Mouse (Mus musculus) C3H10T1/2 (cell line): ENCODE results near the gene Ybx2. TPM values are rescaled to one million over a fixed set of nuclear protein-coding genes. Genes with fewer than 3 reads are reported as not detected.

ENCODE experiments used
- polyA plus RNA-seq, 2 experiments: library from polyadenylated mRNA; unstranded; fragments of >200 nt; fragmentation: generic; extraction: Trizol; gene quantifications; one replicate each; pipeline ENCODE4 v1.2.1; 2012; ENCODE audit warnings: missing spikeins in 2 of 2

Gene Ybx2
- polyA plus RNA-seq = under 1 TPM in 1 of 2 experiments, not detected in 1; 0.13 TPM

GRCm38 (mm10) chr11:69935137-69935879 is at the start of gene Ybx2:
Ybx2 (plus strand) TSS chr11:69935796.

DNA sequence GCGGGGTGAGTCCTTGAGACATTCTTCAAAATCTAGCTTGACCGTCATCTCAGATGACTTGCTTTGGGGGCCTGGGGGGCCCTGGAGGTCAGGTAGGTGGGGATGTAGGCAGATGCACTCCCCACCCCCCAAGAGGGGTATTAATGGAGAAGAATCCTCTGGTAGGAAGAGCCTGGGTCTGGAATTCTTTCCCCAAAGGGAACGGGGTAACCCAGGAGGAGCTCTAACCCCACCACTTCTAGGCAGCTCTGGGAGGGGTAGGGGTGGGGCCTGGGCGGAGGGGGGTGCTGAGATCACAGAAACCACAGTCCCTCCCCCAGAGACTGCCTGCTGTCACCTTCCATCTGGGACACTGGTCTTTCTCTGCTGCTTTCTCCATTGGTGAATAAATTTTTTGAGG is 40.3 kb upstream of the Ybx2 start, which contains the start of gene Acap1:
Gene Acap1 (minus strand): TSS at position 249 of the 400 bp plus-strand sequence.

DNA sequence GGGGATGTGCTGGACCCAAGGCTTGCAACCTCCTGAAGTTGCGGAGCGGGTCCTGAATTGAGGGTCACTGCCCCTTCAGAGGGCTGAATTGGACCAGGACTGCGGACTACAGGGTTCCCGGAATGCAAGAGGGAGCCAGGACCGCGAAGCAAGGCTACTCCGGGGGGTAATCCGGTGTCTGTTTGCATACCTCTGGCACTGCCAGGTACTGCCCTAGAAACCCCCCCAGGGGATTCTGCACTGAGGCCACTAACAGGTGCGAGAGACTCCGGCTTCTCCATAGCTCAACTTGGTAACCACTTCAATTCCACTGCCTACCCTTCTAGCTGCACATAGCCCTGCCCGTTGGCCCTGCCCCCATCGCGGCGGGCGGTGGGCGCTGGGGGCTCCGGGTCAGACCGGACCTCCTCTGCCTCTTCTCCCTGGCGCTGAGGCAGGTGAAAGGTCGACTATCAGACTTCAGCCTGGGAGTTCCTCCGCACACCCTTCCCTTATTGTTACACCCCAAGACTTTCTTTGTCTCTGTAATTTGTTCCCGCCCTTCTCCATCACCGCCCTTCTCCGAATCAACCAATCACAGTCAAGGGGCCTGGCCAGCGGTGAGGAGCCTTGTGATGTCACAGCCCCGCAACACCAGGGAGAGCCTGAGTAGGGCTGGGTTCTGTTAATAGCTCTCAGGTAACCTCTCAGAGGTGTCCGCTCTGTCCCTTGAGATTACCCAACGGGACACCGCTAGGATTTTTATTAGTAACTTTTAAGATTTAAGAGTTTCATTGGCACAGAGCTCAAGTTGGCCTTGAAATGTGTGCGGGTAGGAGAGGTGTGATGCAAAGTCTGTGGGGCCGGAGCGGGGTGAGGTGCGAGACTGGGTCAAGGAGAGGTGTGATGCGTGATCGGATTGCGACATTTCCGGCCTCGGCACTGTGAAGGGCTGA is 34.9 kb upstream of the Ybx2 start, which contains the start of the genes 2810408A11Rik and Neurl4:
Gene 2810408A11Rik (minus strand): TSS at position 517 of the 935 bp plus-strand sequence.
Gene Neurl4 (plus strand): TSS at position 602 of the 935 bp plus-strand sequence.

GRCm38 (mm10) chr11:69913554-69914371 is 21.8 kb upstream of the Ybx2 start, which contains the start of gene Gps2:
Gps2 (plus strand) TSS chr11:69913888.

GRCm38 (mm10) chr11:69921114-69922011 is 14.2 kb upstream of the Ybx2 start, which contains the start of gene Eif5a:
Eif5a (minus strand) TSS chr11:69921958.

DNA sequence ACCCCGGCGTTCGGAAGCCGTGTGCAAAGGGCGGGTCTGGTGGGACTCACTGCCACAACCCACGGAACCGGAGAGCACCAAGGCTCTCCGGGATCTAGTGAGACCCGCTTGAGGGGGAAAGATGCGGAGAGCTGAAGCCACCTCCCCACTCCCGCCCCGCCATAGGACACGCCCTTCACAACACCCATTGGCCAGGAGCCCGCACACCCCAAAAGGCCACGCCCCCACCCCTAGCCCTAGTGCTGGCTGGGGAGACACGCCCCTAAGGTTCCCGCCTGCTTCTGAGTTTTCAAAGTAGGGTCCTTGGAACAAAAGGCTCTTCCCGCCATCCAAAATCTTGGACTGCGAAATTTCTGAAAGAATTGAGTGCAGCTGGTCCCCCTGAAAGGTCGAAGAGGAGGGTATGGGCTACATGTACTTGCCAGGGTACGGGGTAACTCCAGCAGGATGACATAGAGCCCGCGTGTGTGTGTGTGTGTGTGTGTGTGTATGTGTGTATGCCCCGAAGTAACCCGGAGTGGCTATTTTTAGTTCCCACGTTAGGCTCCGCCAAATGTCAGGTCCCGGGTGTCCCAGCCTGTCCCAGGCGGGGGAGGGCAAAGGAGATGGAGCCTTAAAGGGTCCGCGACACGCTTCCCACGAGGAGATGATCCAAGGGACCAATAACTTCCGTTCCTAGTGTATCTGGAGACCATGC is 12.6 kb downstream of the Ybx2 start, which contains the start of gene Slc2a4:
Gene Slc2a4 (minus strand): TSS at position 123 of the 697 bp plus-strand sequence.

DNA sequence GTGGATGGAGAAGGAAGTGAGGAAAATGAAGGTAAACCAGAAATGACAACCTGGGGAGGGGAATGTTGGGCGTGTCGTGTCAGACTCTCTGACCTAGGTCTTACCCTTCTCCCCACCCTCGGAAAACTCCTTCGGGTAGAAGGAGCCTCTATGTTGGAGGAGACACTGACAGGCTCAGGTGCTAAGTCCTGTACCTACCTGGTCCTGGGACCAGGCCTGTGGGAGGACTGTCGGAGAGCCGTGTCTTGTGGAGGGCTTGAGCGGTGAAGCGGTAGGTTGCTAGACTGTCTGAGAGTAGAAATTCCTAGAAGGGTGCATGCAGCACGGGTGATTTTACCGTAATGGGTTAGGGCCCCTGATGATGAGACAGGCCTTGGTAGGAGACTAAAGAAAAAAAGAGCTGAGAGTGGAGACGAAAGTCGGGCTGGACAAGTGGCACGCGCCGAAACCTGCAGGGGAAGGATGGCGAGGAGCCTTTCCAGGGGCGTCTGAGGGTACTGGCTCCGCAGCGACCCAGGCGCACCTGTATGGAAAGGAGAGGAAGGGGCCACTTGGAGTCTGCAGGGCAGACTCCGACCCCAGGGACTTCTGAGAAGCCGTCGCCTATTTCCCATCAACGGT is 29.2 kb downstream of the Ybx2 start, which contains the start of gene Cldn7:
Gene Cldn7 (plus strand): TSS at position 130 of the 621 bp plus-strand sequence.

GRCm38 (mm10) chr11:69981141-69981762 is 45.7 kb downstream of the Ybx2 start, which contains the start of gene Ctdnep1:
Ctdnep1 (plus strand) TSS chr11:69981156.

GRCm38 (mm10) chr11:69982225-69982624 is 46.6 kb downstream of the Ybx2 start, which contains the start of gene Elp5:
Elp5 (minus strand) TSS chr11:69982517.

Other genes starting within 250 kb of the Ybx2 start
- gene Tnfsf12, start 239.9 kb upstream of the Ybx2 start, polyA plus RNA-seq = 100 to 1,000 TPM in 1 of 2 experiments, 10 to 100 TPM in 1; 34.3 to 119 TPM
- 10 to 100 TPM in 1 of 2 experiments, 1 to 10 TPM in 1; 6.4 to 30.3 TPM for gene Tnfsfm13, start 239.7 kb upstream of the Ybx2 start, polyA plus RNA-seq
- 100 to 1,000 TPM in 1 of 2 experiments, 10 to 100 TPM in 1; 42.8 to 126 TPM for gene Polr2a, start 177.2 kb upstream of the Ybx2 start, polyA plus RNA-seq
- gene Slc35g3, start 173.8 kb upstream of the Ybx2 start, polyA plus RNA-seq = under 1 TPM in 1 of 2 experiments, not detected in 1; 0.26 TPM
- 10 to 100 TPM in 1 of 2 experiments, 1 to 10 TPM in 1; 1.2 to 14.4 TPM for gene Zbtb4, start 169.9 kb upstream of the Ybx2 start, polyA plus RNA-seq
- under 1 TPM; 0.63 to 0.89 TPM for gene Chrnb1, start 139.9 kb upstream of the Ybx2 start, polyA plus RNA-seq
- under 1 TPM; 0.01 to 0.31 TPM for gene Fgf11, start 133.9 kb upstream of the Ybx2 start, polyA plus RNA-seq
- gene Tmem102, start 130.2 kb upstream of the Ybx2 start, polyA plus RNA-seq = under 1 TPM; 0.01 to 0.05 TPM
- gene Gm39566, start 120.5 kb upstream of the Ybx2 start, polyA plus RNA-seq = not detected
- gene Spem2, start 117.3 kb upstream of the Ybx2 start, polyA plus RNA-seq = not detected
- under 1 TPM; 0.02 to 0.07 TPM for gene Spem1, start 113.6 kb upstream of the Ybx2 start, polyA plus RNA-seq
- 10 to 100 TPM in 1 of 2 experiments, 1 to 10 TPM in 1; 4.3 to 49.8 TPM for gene Nlgn2, start 98.0 kb upstream of the Ybx2 start, polyA plus RNA-seq
- 100 to 1,000 TPM; 452 to 473 TPM for gene Tmem256, start 97.3 kb upstream of the Ybx2 start, polyA plus RNA-seq
- 100 to 1,000 TPM in 1 of 2 experiments, 10 to 100 TPM in 1; 45.7 to 171 TPM for gene Plscr3, start 89.4 kb upstream of the Ybx2 start, polyA plus RNA-seq
- gene Tnk1, start 77.1 kb upstream of the Ybx2 start, polyA plus RNA-seq = not detected
- gene Tmem95, start 57.8 kb upstream of the Ybx2 start, polyA plus RNA-seq = not detected
- gene Kctd11, start 54.4 kb upstream of the Ybx2 start, polyA plus RNA-seq = 10 to 100 TPM in 1 of 2 experiments, 1 to 10 TPM in 1; 5.0 to 12.3 TPM
- under 1 TPM; 0.04 to 0.07 TPM for gene Acap1, start 40.3 kb upstream of the Ybx2 start, polyA plus RNA-seq
- 1 to 10 TPM; 1.6 to 9.9 TPM for gene 2810408A11Rik, start 34.8 kb upstream of the Ybx2 start, polyA plus RNA-seq
- 10 to 100 TPM; 13.1 to 24.7 TPM for gene Neurl4, start 34.7 kb upstream of the Ybx2 start, polyA plus RNA-seq
- 10 to 100 TPM; 66.9 to 94.9 TPM for gene Gps2, start 21.9 kb upstream of the Ybx2 start, polyA plus RNA-seq
- gene Eif5a, start 13.8 kb upstream of the Ybx2 start, polyA plus RNA-seq = 1,000 to 10,000 TPM in 1 of 2 experiments, 100 to 1,000 TPM in 1; 812 to 3,163 TPM
- under 1 TPM; 0.02 to 0.39 TPM for gene Slc2a4, start 12.4 kb downstream of the Ybx2 start, polyA plus RNA-seq
- gene Cldn7, start 29.0 kb downstream of the Ybx2 start, polyA plus RNA-seq = under 1 TPM in 1 of 2 experiments, not detected in 1; 0.15 TPM
- gene Ctdnep1, start 45.4 kb downstream of the Ybx2 start, polyA plus RNA-seq = 100 to 1,000 TPM; 189 to 229 TPM
- gene Elp5, start 46.7 kb downstream of the Ybx2 start, polyA plus RNA-seq = 100 to 1,000 TPM in 1 of 2 experiments, 10 to 100 TPM in 1; 93.9 to 141 TPM
- gene Gabarap, start 55.3 kb downstream of the Ybx2 start, polyA plus RNA-seq = 100 to 1,000 TPM; 710 to 827 TPM
- gene Phf23, start 60.0 kb downstream of the Ybx2 start, polyA plus RNA-seq = 10 to 100 TPM; 66.5 to 68.8 TPM
- gene Dvl2, start 64.8 kb downstream of the Ybx2 start, polyA plus RNA-seq = 10 to 100 TPM; 22.0 to 49.6 TPM
- 100 to 1,000 TPM; 121 to 196 TPM for gene Acadvl, start 79.6 kb downstream of the Ybx2 start, polyA plus RNA-seq
- 10 to 100 TPM; 12.9 to 43.6 TPM for gene Dlg4, start 81.1 kb downstream of the Ybx2 start, polyA plus RNA-seq
- 1 to 10 TPM; 1.2 to 4.9 TPM for gene Asgr1, start 118.3 kb downstream of the Ybx2 start, polyA plus RNA-seq
- under 1 TPM; 0.04 to 0.12 TPM for gene Asgr2, start 156.8 kb downstream of the Ybx2 start, polyA plus RNA-seq
- gene Mgl2, start 194.5 kb downstream of the Ybx2 start, polyA plus RNA-seq = under 1 TPM in 1 of 2 experiments, not detected in 1; 0.01 TPM
- gene Clec10a, start 220.4 kb downstream of the Ybx2 start, polyA plus RNA-seq = under 1 TPM; 0.24 to 0.35 TPM